Mouse (Mus musculus) megakaryocyte, embryonic 14.5 days (primary cell): Measurements from ENCODE around the gene Pknox2.

Experiments
- FLI1 ChIP-seq: IDR thresholded peaks from 2 replicates; pipeline ENCODE4 v1.6.1; 2012; ENCODE audit warnings: low read length, inconsistent platforms, mixed read lengths
- GATA1 ChIP-seq: IDR thresholded peaks from 3 replicates; pipeline ENCODE4 v1.6.1; 2012; ENCODE audit warnings: mixed read lengths, low read length, inconsistent platforms, borderline replicate concordance

DNA sequence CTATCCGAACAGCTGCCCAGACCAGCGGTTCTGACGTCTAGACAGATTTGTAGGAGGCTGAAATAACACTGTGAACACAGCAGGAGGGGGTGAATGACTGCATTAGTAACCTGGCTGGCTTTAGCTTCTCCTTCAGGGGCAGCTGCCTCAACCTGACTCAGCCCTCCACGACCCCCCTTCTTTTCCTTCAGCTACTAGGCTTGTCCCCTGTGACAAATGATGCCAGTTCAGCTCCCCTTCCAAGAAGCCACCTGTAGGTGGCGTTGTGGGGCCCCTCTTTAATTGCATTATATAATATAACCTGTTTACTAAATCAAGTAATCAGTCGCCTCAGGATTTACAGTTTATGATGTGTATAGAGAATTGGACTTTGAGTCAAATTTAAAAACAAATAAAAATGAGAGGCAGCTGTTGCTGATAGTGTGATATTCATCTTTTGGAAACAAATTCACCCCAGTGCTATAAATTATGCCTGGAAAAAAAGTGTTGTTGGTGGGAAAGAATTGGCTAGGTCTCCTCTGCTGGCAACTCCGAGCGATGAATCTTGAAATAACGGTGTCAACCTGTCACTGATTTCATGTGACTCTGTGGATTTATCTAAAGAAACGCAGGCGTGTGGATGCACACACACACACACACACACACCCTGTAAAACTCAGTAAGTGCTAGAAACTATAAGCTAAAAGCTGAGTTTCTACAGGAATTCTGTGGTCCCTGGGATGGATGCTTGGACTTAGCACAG, 173.6 kb downstream of the Pknox2 start:
- TF ChIP-seq GATA1 (no peak), FLI1 (no peak)
